Mouse (Mus musculus) kidney, adult 9 months (tissue): Measurements from ENCODE around the gene Gm10310.
"Not testable (repeated sequence)": the region's sequence is repeated elsewhere in the genome, so short reads cannot be mapped to it uniquely, and the experiment has no call there.

Experiments
- DNase-seq: peaks from one replicate; pipeline ENCODE4 v3.0.0; 2022

Gm10310 gene

DNA sequence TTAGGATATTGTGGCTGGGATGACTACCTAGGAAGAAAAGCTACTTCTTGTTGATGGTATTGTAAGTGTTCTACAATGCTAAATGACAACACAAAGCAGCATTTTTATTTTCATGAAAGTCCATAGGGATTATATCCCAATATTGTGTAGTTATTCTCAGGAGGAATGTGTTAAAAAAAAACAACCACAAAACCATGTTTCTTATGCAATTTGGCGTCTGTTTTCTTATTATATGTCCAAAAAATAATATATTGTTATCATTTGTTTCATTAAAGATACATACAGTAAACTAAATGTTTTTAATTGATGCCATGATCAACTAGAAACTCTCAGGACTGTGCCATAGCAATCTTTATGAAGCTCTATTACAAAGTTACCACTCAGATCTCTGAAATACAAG, at the start of gene Gm10310:
Gene Gm10310 (minus strand): TSS at position 101 of the 400 bp plus-strand sequence.
- DNase-seq: not testable (repeated sequence)

DNA sequence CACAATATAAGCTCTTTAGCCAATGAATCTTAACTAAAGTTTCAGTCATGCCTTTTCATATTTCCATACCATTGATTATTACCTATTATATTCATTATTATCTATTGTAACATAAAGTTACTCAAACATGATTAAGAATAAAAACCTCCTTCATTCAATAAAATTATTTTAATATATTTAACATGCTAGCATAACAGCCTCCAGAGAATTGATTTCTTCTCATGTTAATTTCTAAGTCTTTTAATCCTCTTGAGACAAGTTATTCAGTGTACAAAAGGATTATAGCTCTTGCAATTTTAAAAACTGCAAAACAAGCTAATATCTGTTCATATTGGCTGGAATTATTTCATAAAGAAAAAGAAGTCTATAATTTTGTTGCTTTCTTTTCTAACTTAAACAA, 45.2 kb upstream of the Gm10310 start, which contains the start of gene Olfr821:
Gene Olfr821 (plus strand): TSS at position 301 of the 400 bp plus-strand sequence.
- no peak for DNase-seq

DNA sequence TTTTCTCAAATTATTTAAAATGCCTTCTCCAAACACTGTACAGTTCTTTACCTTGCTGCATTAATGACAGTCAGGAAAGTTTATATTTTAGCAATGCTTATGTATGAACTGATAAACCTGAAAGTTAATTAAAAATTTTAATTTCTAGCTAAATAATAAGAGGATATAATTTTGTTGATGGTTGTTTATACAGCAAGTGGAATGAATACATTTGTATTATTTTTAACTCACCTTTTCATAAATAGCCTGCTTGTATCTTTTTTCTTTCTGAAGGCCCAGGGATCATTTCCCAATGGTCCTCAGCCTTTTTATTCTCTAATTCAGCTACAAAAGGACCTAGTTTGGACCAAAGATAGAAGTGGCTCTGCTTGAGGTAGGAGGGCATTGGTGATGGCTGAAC, 27.5 kb upstream of the Gm10310 start, which contains the start of gene Olfr820:
Gene Olfr820 (plus strand): TSS at position 301 of the 400 bp plus-strand sequence.
- no peak for DNase-seq

DNA sequence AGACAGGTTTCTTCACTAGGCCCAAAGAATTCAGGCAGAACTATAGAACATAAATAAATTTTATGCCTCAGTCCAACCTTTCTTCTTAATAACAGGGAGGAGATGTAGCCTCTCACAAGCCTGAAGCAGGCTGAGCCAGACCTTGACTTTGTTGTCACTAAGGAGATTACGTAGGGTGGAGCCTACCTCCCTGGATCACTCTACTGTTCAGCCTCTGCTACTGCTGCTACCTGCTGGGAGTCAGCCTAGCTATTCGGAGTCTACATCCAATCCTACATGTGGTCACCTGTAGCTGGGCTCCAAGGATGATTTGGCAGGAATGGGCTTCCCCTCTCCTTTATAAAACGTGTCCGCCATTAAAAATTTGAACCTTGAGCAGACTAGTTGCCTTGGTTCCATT, 20.5 kb upstream of the Gm10310 start:
- not testable (repeated sequence) for DNase-seq

DNA sequence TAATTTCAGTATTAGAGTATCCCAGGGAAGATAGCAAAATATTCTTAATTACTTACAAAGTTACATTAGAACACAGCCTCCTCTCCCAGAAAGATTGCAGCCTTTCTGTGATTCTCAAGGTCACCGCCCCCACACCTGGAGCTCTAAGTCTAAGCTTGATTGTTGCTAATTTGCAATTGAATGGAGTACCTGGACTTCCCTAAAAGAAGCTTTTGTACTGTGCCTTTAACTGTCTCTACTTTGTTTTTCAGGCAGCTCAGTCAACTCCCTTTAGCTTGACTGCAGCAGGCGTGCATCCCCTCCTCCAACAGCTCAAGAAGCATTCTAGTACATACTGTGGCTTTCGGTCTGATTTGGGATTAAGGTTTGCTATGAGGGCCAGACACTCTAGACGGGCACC, 19.2 kb upstream of the Gm10310 start:
- not testable (repeated sequence) for DNase-seq

DNA sequence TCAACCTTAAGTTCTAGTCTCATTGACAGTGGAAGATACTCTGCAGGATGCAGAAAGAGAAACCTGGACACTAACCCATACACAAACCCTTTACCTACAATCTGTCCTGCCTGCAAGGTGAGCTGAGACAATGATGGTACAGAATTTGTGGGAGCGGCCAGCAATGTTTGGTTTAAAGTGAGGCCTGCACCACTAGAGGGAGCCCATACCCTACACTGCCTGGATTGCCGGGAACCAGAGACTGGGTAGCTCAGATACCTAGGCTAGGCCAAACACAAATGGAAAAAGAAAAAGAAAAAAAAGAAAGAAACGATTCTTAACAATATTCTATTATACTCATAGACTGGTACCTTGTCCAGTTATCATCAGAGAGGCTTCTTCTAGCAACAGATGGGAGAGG, 3.0 kb downstream of the Gm10310 start:
- not testable (repeated sequence) for DNase-seq

DNA sequence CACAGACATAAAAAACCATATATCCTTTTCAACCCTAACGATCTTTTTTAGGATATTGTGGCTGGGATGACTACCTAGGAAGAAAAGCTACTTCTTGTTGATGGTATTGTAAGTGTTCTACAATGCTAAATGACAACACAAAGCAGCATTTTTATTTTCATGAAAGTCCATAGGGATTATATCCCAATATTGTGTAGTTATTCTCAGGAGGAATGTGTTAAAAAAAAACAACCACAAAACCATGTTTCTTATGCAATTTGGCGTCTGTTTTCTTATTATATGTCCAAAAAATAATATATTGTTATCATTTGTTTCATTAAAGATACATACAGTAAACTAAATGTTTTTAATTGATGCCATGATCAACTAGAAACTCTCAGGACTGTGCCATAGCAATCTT, 8.8 kb downstream of the Gm10310 start, which contains the start of gene Olfr247:
Gene Olfr247 (minus strand): TSS at position 101 of the 400 bp plus-strand sequence.
- DNase-seq: not testable (repeated sequence)

DNA sequence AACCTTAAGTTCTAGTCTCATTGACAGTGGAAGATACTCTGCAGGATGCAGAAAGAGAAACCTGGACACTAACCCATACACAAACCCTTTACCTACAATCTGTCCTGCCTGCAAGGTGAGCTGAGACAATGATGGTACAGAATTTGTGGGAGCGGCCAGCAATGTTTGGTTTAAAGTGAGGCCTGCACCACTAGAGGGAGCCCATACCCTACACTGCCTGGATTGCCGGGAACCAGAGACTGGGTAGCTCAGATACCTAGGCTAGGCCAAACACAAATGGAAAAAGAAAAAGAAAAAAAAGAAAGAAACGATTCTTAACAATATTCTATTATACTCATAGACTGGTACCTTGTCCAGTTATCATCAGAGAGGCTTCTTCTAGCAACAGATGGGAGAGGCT, 11.9 kb downstream of the Gm10310 start:
- not testable (repeated sequence) for DNase-seq

DNA sequence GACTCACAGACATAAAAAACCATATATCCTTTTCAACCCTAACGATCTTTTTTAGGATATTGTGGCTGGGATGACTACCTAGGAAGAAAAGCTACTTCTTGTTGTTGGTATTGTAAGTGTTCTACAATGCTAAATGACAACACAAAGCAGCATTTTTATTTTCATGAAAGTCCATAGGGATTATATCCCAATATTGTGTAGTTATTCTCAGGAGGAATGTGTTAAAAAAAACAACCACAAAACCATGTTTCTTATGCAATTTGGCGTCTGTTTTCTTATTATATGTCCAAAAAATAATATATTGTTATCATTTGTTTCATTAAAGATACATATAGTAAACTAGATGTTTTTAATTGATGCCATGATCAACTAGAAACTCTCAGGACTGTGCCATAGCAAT, 17.7 kb downstream of the Gm10310 start, which contains the start of gene Olfr819:
Gene Olfr819 (minus strand): TSS at position 101 of the 400 bp plus-strand sequence.
- not testable (repeated sequence) for DNase-seq

DNA sequence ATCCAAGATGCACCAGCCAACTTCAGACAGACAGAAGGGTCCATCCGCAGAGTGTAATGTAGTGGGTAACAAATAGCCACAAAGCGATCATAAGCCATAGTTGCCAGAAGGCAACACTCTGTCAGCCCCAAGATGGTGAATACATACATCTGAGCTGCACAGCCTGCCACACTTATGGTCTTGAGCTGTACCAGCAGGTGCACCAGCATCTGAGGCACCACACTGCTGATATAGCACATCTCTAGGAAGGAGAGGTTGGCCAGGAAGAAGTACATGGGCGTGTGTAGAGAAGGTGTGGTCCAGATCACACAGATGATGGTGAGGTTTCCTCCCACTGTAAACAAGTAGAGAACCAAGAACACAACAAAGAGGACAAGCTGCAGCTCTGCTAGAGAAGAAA, 18.6 kb downstream of the Gm10310 start:
- DNase-seq: not testable (repeated sequence)

DNA sequence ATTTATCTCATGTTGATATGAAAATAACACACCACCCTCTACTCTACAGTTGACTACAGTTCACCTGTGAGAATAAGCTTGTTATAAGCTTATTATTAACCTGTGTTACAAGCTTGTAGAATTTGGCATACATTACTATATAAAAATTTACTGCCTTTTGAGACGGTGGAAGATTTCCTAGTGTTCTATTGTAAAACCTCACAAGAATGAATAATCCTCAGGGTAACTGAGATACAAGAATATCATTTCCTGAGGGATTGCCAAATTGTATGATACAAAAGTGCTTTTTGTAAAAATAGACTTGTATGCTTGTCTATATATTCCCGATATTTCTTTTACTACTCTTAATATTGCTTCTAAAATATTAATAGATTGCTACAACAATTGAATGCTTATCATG, 35.9 kb downstream of the Gm10310 start, which contains the start of gene Olfr818:
Gene Olfr818 (minus strand): TSS at position 101 of the 400 bp plus-strand sequence.
- no peak for DNase-seq
